Mouse (Mus musculus): ENCODE measurements at regions not wholly inside any gene's neighbourhood (a gene's known extent, or its start where the extent isn't known, plus 50 kb on each side); places are given as distances from the start of the nearest gene placed in this dataset.

- in situ Hi-C loops (cut with MseI, MboI), result no loop called here
Observed at GRCm38 (mm10) chr3:120123155-120123554, 338.9 kb upstream of the Ptbp2 start.

- in situ Hi-C loops (cut with MseI, MboI), result no loop called here
Observed at GRCm38 (mm10) chr3:120083171-120083932, 299.1 kb upstream of the Ptbp2 start.

- in situ Hi-C loops (cut with MseI, MboI), result no loop called here
Observed at GRCm38 (mm10) chr3:120073528-120073927, 289.3 kb upstream of the Ptbp2 start.

- in situ Hi-C loops (cut with MseI, MboI), result no loop called here
Observed at GRCm38 (mm10) chr3:120065714-120066113, 281.4 kb upstream of the Ptbp2 start.

GRCm38 (mm10) chr3:120064854-120065480, 280.7 kb upstream of the Ptbp2 start:
- in situ Hi-C loops (cut with MseI, MboI), result no loop called here

GRCm38 (mm10) chr3:120062264-120062663, 278.0 kb upstream of the Ptbp2 start:
- in situ Hi-C loops (cut with MseI, MboI), result no loop called here

- in situ Hi-C loops (cut with MseI, MboI), result loop anchor here in 1 of 2 experiments (10.0 kb wide), 1 partner anchor 65 kb away; no protein-coding TSS in a partner anchor
Observed at GRCm38 (mm10) chr3:120059959-120060358, 275.7 kb upstream of the Ptbp2 start.

GRCm38 (mm10) chr3:120055216-120056154, 271.2 kb upstream of the Ptbp2 start:
- in situ Hi-C loops (cut with MseI, MboI), result loop anchor here in 1 of 2 experiments (10.0 kb wide), 1 partner anchor 61 kb away; no protein-coding TSS in a partner anchor

- in situ Hi-C loops (cut with MseI, MboI), result no loop called here
Observed at GRCm38 (mm10) chr3:120047238-120047637, 263.0 kb upstream of the Ptbp2 start.

GRCm38 (mm10) chr3:120037526-120037925, 253.3 kb upstream of the Ptbp2 start:
- in situ Hi-C loops (cut with MseI, MboI), result no loop called here

- in situ Hi-C loops (cut with MseI, MboI), result no loop called here
Observed at GRCm38 (mm10) chr3:120019826-120020683, 235.8 kb upstream of the Ptbp2 start.

GRCm38 (mm10) chr3:120015376-120015775, 231.1 kb upstream of the Ptbp2 start:
- in situ Hi-C loops (cut with MseI, MboI), result no loop called here

GRCm38 (mm10) chr3:120011861-120012260, 227.6 kb upstream of the Ptbp2 start:
- in situ Hi-C loops (cut with MseI, MboI), result no loop called here

- in situ Hi-C loops (cut with MseI, MboI), result no loop called here
Observed at GRCm38 (mm10) chr3:120008110-120008509, 223.8 kb upstream of the Ptbp2 start.

GRCm38 (mm10) chr3:120004588-120004987, 220.3 kb upstream of the Ptbp2 start:
- in situ Hi-C loops (cut with MseI, MboI), result no loop called here

GRCm38 (mm10) chr3:120000281-120000680, 216.0 kb upstream of the Ptbp2 start:
- in situ Hi-C loops (cut with MseI, MboI), result no loop called here

GRCm38 (mm10) chr3:119996258-119996988, 212.2 kb upstream of the Ptbp2 start:
- in situ Hi-C loops (cut with MseI, MboI), result loop anchor here in 1 of 2 experiments (10.0 kb wide), 1 partner anchor 58 kb away; no protein-coding TSS in a partner anchor

GRCm38 (mm10) chr3:119995781-119996180, 211.5 kb upstream of the Ptbp2 start:
- in situ Hi-C loops (cut with MseI, MboI), result loop anchor here in 1 of 2 experiments (10.0 kb wide), 1 partner anchor 59 kb away; no protein-coding TSS in a partner anchor

- in situ Hi-C loops (cut with MseI, MboI), result no loop called here
Observed at GRCm38 (mm10) chr3:119987245-119987852, 203.1 kb upstream of the Ptbp2 start.

GRCm38 (mm10) chr3:119977349-119977748, 193.1 kb upstream of the Ptbp2 start:
- in situ Hi-C loops (cut with MseI, MboI), result no loop called here

Measured in mouse trophoblast stem cell (cell line).